Mouse (Mus musculus) megakaryocyte-erythroid progenitor cell, adult 5-6 weeks (primary cell): ENCODE measurements around the gene Slc39a3. TPM values are rescaled to one million over a fixed set of nuclear protein-coding genes. Genes with fewer than 3 reads are reported as not detected.
A peak's percentile ranks its signal among the peaks of the same experiment; 100 is the strongest.

Experiments used
- ATAC-seq: replicated peaks from 2 replicates; pipeline ENCODE4 v1.8.0; 2016; ENCODE audit warnings: mild to moderate bottlenecking, inconsistent platforms; ENCODE audit not compliant: severe bottlenecking, poor library complexity, low FRiP score, low TSS enrichment
- total RNA-seq, 2 experiments: library from RNA; stranded (forward) in 1 of 2; stranded (reverse) in 1 of 2; fragments of 200-1000, 215-1000 nt in 1 of 2; fragments of >200 nt in 1 of 2; fragmentation: Nextera tagmentation in 1 of 2; gene quantifications; 2 replicates each; pipeline ENCODE4 v1.2.3; 2014 to 2017

The Slc39a3 gene
- total RNA-seq, 2 experiments from 2014 or later = 7.0 to 7.2 TPM

DNA sequence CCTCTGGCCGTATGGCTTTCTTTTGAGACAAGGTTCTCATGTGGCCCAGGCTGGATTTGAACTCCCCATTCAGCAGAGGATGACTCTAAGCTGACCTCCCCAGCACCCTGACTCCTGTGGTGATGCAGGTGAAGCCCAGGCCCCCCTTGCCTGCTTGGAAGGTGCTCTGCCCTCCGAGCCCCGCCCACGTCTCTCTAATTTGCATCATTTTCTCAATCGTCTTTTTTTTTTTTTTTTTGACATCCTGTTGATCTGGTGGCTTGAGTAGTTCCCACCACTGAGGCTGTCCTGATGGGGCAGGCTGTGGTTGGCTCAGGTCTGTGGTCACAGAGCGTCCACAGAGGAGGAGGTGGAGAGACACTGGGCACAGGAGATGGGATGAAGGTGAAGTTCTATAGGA lies 47.8 kb downstream of the Slc39a3 start:
- ATAC-seq = no peak

DNA sequence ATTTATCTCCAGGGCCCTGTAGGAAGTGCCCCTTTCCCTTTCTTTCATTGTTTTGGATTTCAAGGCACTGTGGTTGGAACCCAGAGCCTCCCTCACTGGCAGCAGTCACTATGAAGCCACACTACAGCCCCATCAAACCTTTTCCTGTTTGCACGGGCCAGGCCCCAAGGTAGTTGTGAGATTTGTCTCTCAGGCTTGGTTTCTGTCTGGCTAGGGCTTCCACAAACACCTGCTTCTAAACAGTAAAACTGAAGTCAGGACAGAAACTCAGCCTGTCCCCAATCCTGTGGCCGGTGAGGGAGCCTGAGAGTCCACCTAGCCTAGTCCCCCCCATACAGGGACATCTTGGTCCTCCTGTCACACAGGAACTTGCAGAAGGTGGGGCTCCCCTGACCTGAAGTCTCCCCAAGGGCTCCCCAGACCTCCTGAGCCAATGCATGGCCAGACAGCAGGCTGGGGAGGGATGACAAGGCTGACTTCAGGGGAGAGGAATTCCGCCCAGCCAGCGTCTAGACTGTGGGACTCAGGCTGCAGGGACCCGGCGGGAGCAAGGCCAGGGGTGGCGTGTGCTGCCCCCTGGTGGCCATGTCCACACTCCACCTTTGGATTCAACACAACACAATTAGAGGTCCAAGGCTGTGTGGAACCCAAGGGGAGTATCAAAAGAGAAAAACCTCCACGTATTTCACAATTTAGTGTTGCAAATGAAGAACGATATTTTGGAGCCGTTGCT lies 49.4 kb downstream of the Slc39a3 start:
- peak; percentile 75 for ATAC-seq

- ATAC-seq = no peak
These were observed 50.5 kb downstream of the Slc39a3 start for GRCm38 (mm10) chr10:80986754-80987153.

- no peak for ATAC-seq
These were observed 51.1 kb downstream of the Slc39a3 start for GRCm38 (mm10) chr10:80985970-80986701.

- ATAC-seq = no peak
These were observed 51.8 kb downstream of the Slc39a3 start for GRCm38 (mm10) chr10:80985241-80985969.

DNA sequence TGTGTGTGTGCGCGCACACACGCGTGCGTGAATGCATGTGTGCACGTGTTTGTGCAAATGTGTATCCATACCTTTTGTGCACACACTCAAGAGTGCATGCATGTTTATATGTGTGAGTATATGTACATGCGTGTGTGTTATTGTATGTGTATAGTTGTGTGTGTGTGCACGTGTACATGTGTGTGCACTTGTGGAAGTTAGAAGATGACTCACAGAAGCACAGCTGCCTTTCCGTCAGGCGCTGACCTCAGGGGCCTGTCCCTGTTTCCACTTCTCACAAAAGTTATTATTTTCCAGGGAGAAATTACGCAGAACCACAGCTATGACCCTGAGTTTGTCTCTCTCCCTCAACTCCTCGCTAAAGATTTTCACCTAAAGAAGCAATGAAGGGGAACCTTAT lies 53.0 kb downstream of the Slc39a3 start:
- ATAC-seq = no peak

DNA sequence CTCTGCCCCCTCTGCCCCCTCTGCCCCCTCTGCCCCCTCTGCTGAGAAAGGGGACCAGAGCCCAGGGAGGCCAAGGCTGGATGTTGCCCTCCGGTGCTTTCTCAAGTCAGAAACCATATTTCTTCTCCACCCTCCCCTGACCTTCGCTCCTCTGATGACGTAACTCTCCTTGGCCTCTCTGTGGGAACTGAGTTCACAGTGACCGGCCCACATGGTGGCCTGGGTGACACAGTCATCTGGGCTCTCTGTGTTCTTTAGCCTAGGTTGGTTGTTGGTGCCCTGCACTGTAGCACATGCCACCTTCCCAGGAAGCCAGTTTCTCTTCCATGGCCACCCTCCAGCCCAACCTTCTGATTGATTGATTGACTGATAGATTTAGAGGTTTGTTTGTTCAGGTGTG lies 54.8 kb downstream of the Slc39a3 start:
- ATAC-seq = no peak

- no peak for ATAC-seq
These were observed 55.6 kb downstream of the Slc39a3 start for GRCm38 (mm10) chr10:80981564-80982112.

Other genes with a start within 250 kb of the Slc39a3 start
- 97.7 and 118 TPM in 2 replicates for gene Sf3a2, start 239.2 kb downstream of the Slc39a3 start, total RNA-seq (2014; fragmentation: Nextera tagmentation)
- gene Sf3a2, start 239.2 kb downstream of the Slc39a3 start, total RNA-seq (2017) = 24.1 and 27.1 TPM in 2 replicates
- 114 and 155 TPM in 2 replicates for gene Plekhj1, start 238.8 kb downstream of the Slc39a3 start, total RNA-seq (2014; fragmentation: Nextera tagmentation)
- 41.1 and 51.5 TPM in 2 replicates for gene Plekhj1, start 238.8 kb downstream of the Slc39a3 start, total RNA-seq (2017)
- gene Amh, start 232.2 kb downstream of the Slc39a3 start, total RNA-seq (2014; fragmentation: Nextera tagmentation) = 0.59 TPM in 1 of 2 replicates, not detected in the other
- gene Amh, start 232.2 kb downstream of the Slc39a3 start, total RNA-seq (2017) = not detected in 2 replicates
- not detected in 2 replicates for gene Jsrp1, start 223.9 kb downstream of the Slc39a3 start, total RNA-seq (2014; fragmentation: Nextera tagmentation)
- not detected in 2 replicates for gene Jsrp1, start 223.9 kb downstream of the Slc39a3 start, total RNA-seq (2017)
- gene Oaz1, start 210.8 kb downstream of the Slc39a3 start, total RNA-seq (2014; fragmentation: Nextera tagmentation) = 1,436 and 1,526 TPM in 2 replicates
- gene Oaz1, start 210.8 kb downstream of the Slc39a3 start, total RNA-seq (2017) = 220 and 353 TPM in 2 replicates
- 1.6 TPM in 1 of 2 replicates, not detected in the other for gene Lingo3, start 193.4 kb downstream of the Slc39a3 start, total RNA-seq (2014; fragmentation: Nextera tagmentation)
- gene Lingo3, start 193.4 kb downstream of the Slc39a3 start, total RNA-seq (2017) = not detected in 2 replicates
- gene Lsm7, start 182.2 kb downstream of the Slc39a3 start, total RNA-seq (2014; fragmentation: Nextera tagmentation) = 291 and 326 TPM in 2 replicates
- gene Lsm7, start 182.2 kb downstream of the Slc39a3 start, total RNA-seq (2017) = 401 and 445 TPM in 2 replicates
- gene Sppl2b, start 182.2 kb downstream of the Slc39a3 start, total RNA-seq (2014; fragmentation: Nextera tagmentation) = 116 and 117 TPM in 2 replicates
- 45.6 and 65.4 TPM in 2 replicates for gene Sppl2b, start 182.2 kb downstream of the Slc39a3 start, total RNA-seq (2017)
- 0.22 TPM in 1 of 2 replicates, not detected in the other for gene Tmprss9, start 165.6 kb downstream of the Slc39a3 start, total RNA-seq (2014; fragmentation: Nextera tagmentation)
- not detected in 2 replicates for gene Tmprss9, start 165.6 kb downstream of the Slc39a3 start, total RNA-seq (2017)
- 206 and 233 TPM in 2 replicates for gene Timm13, start 136.5 kb downstream of the Slc39a3 start, total RNA-seq (2014; fragmentation: Nextera tagmentation)
- gene Timm13, start 136.5 kb downstream of the Slc39a3 start, total RNA-seq (2017) = 27.7 and 49.2 TPM in 2 replicates
- 14.9 and 24.4 TPM in 2 replicates for gene Lmnb2, start 119.2 kb downstream of the Slc39a3 start, total RNA-seq (2014; fragmentation: Nextera tagmentation)
- 24.0 and 29.0 TPM in 2 replicates for gene Lmnb2, start 119.2 kb downstream of the Slc39a3 start, total RNA-seq (2017)
- gene Gadd45b, start 107.4 kb downstream of the Slc39a3 start, total RNA-seq (2014; fragmentation: Nextera tagmentation) = not detected in 2 replicates
- gene Gadd45b, start 107.4 kb downstream of the Slc39a3 start, total RNA-seq (2017) = 7.5 and 8.7 TPM in 2 replicates
- gene Gng7, start 22.5 kb downstream of the Slc39a3 start, total RNA-seq (2014; fragmentation: Nextera tagmentation) = 1.5 and 3.6 TPM in 2 replicates
- 0.14 and 0.46 TPM in 2 replicates for gene Gng7, start 22.5 kb downstream of the Slc39a3 start, total RNA-seq (2017)
- not detected in 2 replicates for gene Diras1, start 11.8 kb downstream of the Slc39a3 start, total RNA-seq (2014; fragmentation: Nextera tagmentation)
- not detected in 2 replicates for gene Diras1, start 11.8 kb downstream of the Slc39a3 start, total RNA-seq (2017)
- gene Sgta, start 22.8 kb upstream of the Slc39a3 start, total RNA-seq (2014; fragmentation: Nextera tagmentation) = 59.4 and 61.4 TPM in 2 replicates
- 34.2 and 41.6 TPM in 2 replicates for gene Sgta, start 22.8 kb upstream of the Slc39a3 start, total RNA-seq (2017)
- 40.7 and 52.0 TPM in 2 replicates for gene Thop1, start 32.6 kb upstream of the Slc39a3 start, total RNA-seq (2014; fragmentation: Nextera tagmentation)
- 46.0 and 58.3 TPM in 2 replicates for gene Thop1, start 32.6 kb upstream of the Slc39a3 start, total RNA-seq (2017)
- not detected in 2 replicates for gene Creb3l3, start 61.4 kb upstream of the Slc39a3 start, total RNA-seq (2014; fragmentation: Nextera tagmentation)
- not detected in 2 replicates for gene Creb3l3, start 61.4 kb upstream of the Slc39a3 start, total RNA-seq (2017)
- 111 and 122 TPM in 2 replicates for gene Map2k2, start 68.5 kb upstream of the Slc39a3 start, total RNA-seq (2014; fragmentation: Nextera tagmentation)
- 38.7 and 50.2 TPM in 2 replicates for gene Map2k2, start 68.5 kb upstream of the Slc39a3 start, total RNA-seq (2017)
- 33.4 and 34.4 TPM in 2 replicates for gene Zbtb7a, start 97.8 kb upstream of the Slc39a3 start, total RNA-seq (2014; fragmentation: Nextera tagmentation)
- gene Zbtb7a, start 97.8 kb upstream of the Slc39a3 start, total RNA-seq (2017) = 8.5 and 15.9 TPM in 2 replicates
- 14.8 and 15.2 TPM in 2 replicates for gene Pias4, start 130.5 kb upstream of the Slc39a3 start, total RNA-seq (2014; fragmentation: Nextera tagmentation)
- gene Pias4, start 130.5 kb upstream of the Slc39a3 start, total RNA-seq (2017) = 5.4 and 20.8 TPM in 2 replicates
- gene Eef2, start 139.2 kb upstream of the Slc39a3 start, total RNA-seq (2014; fragmentation: Nextera tagmentation) = 1,282 and 1,455 TPM in 2 replicates
- gene Eef2, start 139.2 kb upstream of the Slc39a3 start, total RNA-seq (2017) = 1,743 and 1,799 TPM in 2 replicates
- 27.7 and 51.7 TPM in 2 replicates for gene Dapk3, start 145.6 kb upstream of the Slc39a3 start, total RNA-seq (2014; fragmentation: Nextera tagmentation)
- gene Dapk3, start 145.6 kb upstream of the Slc39a3 start, total RNA-seq (2017) = 16.2 and 30.9 TPM in 2 replicates
- gene 4930442H23Rik, start 146.4 kb upstream of the Slc39a3 start, total RNA-seq (2014; fragmentation: Nextera tagmentation) = not detected in 2 replicates
- not detected in 2 replicates for gene 4930442H23Rik, start 146.4 kb upstream of the Slc39a3 start, total RNA-seq (2017)
- not detected in 2 replicates for gene Nmrk2, start 164.6 kb upstream of the Slc39a3 start, total RNA-seq (2014; fragmentation: Nextera tagmentation)
- not detected in 2 replicates for gene Nmrk2, start 164.6 kb upstream of the Slc39a3 start, total RNA-seq (2017)
- not detected in 2 replicates for gene Atcay, start 193.4 kb upstream of the Slc39a3 start, total RNA-seq (2014; fragmentation: Nextera tagmentation)
- gene Atcay, start 193.4 kb upstream of the Slc39a3 start, total RNA-seq (2017) = not detected in 2 replicates
- 1.1 and 3.5 TPM in 2 replicates for gene Zfr2, start 195.7 kb upstream of the Slc39a3 start, total RNA-seq (2014; fragmentation: Nextera tagmentation)
- 0.46 TPM in 1 of 2 replicates, not detected in the other for gene Zfr2, start 195.7 kb upstream of the Slc39a3 start, total RNA-seq (2017)
- gene Matk, start 215.5 kb upstream of the Slc39a3 start, total RNA-seq (2014; fragmentation: Nextera tagmentation) = 2.9 and 9.8 TPM in 2 replicates
- gene Matk, start 215.5 kb upstream of the Slc39a3 start, total RNA-seq (2017) = 5.5 and 5.6 TPM in 2 replicates
- 130 and 158 TPM in 2 replicates for gene Mrpl54, start 229.5 kb upstream of the Slc39a3 start, total RNA-seq (2014; fragmentation: Nextera tagmentation)
- gene Mrpl54, start 229.5 kb upstream of the Slc39a3 start, total RNA-seq (2017) = 157 and 212 TPM in 2 replicates
- gene Apba3, start 229.5 kb upstream of the Slc39a3 start, total RNA-seq (2014; fragmentation: Nextera tagmentation) = 28.9 and 32.6 TPM in 2 replicates
- 2.6 and 16.7 TPM in 2 replicates for gene Apba3, start 229.5 kb upstream of the Slc39a3 start, total RNA-seq (2017)